Mouse (Mus musculus) gastrocnemius, postnatal 10 days (tissue): ENCODE data around the gene Igf2r. TPM values are rescaled to one million over a fixed set of nuclear protein-coding genes. Genes with fewer than 3 reads are reported as not detected.

ENCODE experiments used
- DNase-seq: peaks from one replicate; pipeline ENCODE4 v3.0.0; 2021; ENCODE audit warnings: mixed read lengths
- total RNA-seq, 2 experiments: library from RNA; stranded (reverse); gene quantifications; 2 replicates each; pipeline ENCODE4 v1.2.3; 2021

The Igf2r gene
- total RNA-seq, 2 experiments from 2014 or later: 92.0 to 114 TPM

GRCm38 (mm10) chr17:12671029-12671605, 98.3 kb downstream of the Igf2r start:
- no peak for DNase-seq

DNA sequence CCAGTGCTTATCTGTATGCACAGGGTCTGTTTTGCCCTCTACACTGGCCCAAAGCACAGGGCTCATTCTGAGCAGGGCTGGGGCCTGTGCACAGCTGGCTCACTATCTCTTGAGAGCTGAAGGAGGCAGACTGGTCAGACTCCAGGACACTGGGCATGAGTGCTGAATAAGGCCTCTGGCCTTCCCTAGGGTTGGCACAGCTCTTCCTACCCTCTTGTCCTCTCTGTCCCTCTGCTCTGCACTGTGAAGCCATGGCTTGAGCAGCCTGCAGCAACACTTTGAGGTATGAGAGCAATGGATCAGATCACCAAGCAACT, 100.1 kb downstream of the Igf2r start:
- DNase-seq: no peak

GRCm38 (mm10) chr17:12668478-12669362, 100.7 kb downstream of the Igf2r start:
- DNase-seq: no peak

DNA sequence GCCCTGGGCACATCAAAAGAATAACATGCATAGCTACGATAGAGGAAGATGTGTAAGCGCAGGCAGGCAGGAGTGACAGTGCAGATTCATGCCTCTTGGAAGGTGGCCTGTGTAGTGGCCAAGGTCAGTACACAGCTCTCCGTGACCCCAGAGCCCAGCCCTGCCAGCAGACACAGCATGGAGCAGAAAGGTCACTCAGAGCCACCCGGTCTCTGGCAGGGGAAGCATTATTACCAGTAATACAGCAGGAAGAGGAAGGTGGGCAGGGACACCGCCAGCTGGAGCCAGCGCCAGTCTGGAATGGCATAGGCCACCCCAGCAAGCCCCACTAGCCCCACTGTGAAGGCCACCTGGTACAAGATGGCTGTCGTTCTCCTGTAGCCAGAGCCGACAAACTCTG, 105.3 kb downstream of the Igf2r start:
- no peak for DNase-seq

- DNase-seq: no peak
Observed at GRCm38 (mm10) chr17:12660572-12661260, 108.7 kb downstream of the Igf2r start.

DNA sequence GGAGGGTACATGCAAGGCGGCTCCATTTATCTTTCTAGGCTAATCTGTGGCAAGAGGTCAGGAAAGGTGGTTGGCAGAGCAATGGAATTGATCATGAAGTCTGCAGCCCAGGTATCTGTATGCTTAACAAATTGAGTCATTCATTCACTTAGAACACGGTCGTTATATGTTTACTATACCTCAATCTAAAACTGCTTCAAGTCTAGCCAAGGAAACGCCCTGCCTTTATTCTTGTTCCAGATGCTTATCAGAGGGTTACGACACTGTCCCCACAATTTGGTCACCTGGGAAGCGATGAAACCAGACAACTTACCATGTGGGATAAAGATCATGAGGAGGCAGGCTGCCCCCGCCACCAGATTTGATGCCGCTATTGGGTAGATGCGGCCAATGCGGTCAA, 110.2 kb downstream of the Igf2r start:
- no peak for DNase-seq

- DNase-seq: no peak
Observed at GRCm38 (mm10) chr17:12658784-12659183, 110.7 kb downstream of the Igf2r start.

DNA sequence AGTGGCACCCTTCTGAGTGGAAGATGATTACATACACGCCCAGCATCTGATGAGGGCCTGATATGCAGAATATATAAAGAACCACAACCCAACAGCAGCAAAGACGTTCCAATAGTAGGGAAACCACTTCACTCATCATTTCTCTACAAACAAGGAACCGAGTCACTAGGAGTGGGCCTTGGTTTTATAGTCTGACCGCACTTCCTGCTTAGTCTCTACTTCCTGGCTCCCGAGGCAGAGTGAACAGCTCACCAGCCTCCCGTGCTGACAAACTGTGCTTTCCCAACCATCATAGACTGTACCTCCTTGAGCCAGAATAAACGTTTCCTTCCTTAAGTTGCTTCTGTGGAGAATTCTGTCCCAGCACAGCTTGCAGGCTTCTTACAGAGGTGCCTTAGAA, 113.6 kb downstream of the Igf2r start:
- DNase-seq: no peak

- DNase-seq: no peak
Observed at GRCm38 (mm10) chr17:12654061-12654460, 115.4 kb downstream of the Igf2r start.

- no peak for DNase-seq
Observed at GRCm38 (mm10) chr17:12652604-12653003, 116.9 kb downstream of the Igf2r start.

DNA sequence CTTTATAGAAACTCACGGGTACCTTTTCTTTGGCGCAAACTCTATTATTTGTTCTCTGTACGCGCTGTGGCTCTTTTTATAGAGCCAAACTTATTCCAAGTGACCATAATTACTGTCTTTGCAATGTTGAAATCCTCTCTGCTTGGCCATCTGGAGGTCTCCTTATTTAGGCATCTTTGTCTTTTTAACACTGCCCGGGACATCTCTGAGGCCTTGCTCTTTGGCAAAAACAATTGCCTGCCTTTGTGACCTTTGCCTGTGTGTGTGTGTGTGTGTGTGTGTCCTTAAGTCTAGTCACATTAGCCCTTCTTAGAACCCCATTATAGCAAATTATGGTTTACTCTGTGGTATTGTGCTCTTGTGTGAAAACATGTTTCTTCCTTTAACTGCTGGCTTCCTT, 124.0 kb downstream of the Igf2r start:
- DNase-seq: no peak

GRCm38 (mm10) chr17:12641087-12641486, 128.4 kb downstream of the Igf2r start:
- no peak for DNase-seq

GRCm38 (mm10) chr17:12639585-12639984, 129.9 kb downstream of the Igf2r start:
- no peak for DNase-seq

DNA sequence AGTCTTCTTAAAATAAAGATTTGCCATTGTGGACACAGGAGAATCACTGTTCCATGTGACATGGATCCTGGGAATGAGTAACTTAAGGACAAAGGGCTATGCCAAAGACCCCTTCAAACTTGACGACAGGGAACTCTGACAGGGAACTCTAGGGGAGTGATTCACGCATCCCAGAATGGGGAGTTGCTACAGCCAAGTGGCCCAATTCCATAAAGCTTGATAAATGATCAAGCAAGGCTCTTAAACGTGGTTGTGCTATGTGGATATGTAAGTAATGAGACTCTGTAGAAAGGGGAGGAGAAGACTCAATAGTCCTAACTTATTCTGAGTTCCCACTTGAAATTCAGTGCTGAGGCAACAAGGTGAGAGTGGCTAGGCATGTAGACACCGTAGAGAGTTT, 134.7 kb downstream of the Igf2r start:
- no peak for DNase-seq

Other genes starting within 250 kb of the Igf2r start
- not detected for gene Slc22a2, start 185.5 kb downstream of the Igf2r start, total RNA-seq
- not detected for gene Slc22a1, start 93.8 kb downstream of the Igf2r start, total RNA-seq
- gene Mas1, start 98.5 kb upstream of the Igf2r start, total RNA-seq: under 1 TPM; 0.59 to 0.72 TPM
- 1 to 10 TPM; 1.8 to 2.3 TPM for gene Mrgprh, start 106.4 kb upstream of the Igf2r start, total RNA-seq
- under 1 TPM; 0.20 to 0.26 TPM for gene Pnldc1, start 140.6 kb upstream of the Igf2r start, total RNA-seq
- 100 to 1,000 TPM; 238 to 250 TPM for gene Tcp1, start 146.0 kb upstream of the Igf2r start, total RNA-seq
- gene Mrpl18, start 146.7 kb upstream of the Igf2r start, total RNA-seq: 10 to 100 TPM; 81.3 to 85.7 TPM
- gene Acat3, start 170.9 kb upstream of the Igf2r start, total RNA-seq: under 1 TPM in 1 of 2 experiments, not detected in 1; 0.33 TPM
- 10 to 100 TPM; 11.8 to 12.0 TPM for gene Acat2, start 191.1 kb upstream of the Igf2r start, total RNA-seq
- 10 to 100 TPM; 35.3 to 42.6 TPM for gene Wtap, start 224.5 kb upstream of the Igf2r start, total RNA-seq
- 100 to 1,000 TPM; 245 to 294 TPM for gene Sod2, start 237.2 kb upstream of the Igf2r start, total RNA-seq